Mouse (Mus musculus) spleen, embryonic (tissue): ENCODE results near the gene Dcaf8.
"Not testable (repeated sequence)": the region's sequence is repeated elsewhere in the genome, so short reads cannot be mapped to it uniquely, and the experiment has no call there.

ENCODE experiments used
- CTCF ChIA-PET: fragments of 350-600 bp; sonication (Branson Sonifier 250); formaldehyde crosslinking; loops from one replicate; lab custom pipeline; 2022; lab: Charles Lee

Dcaf8 gene

DNA sequence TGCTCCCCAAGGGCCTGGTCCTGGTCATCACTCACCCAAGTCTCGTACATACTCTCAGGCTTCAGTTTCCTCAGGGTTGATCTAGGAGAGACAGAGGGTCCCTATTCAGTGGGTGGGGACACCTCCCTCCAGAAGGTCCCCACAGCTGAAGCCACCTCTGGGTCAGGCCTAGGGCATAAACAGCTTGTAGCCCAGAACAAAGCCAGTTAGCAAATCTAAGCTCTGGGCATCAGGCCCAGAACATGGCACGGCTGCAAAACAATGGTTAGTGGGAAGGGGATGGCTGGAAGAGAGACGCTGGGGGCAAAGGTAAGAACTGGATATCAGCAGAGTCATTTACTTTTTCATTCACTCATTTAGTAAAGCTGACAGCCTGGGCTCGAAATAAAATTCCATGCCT is 65.9 kb downstream of the Dcaf8 start:
- CTCF ChIA-PET: interaction anchor here (0.6 kb wide), 1 partner anchor 71 kb away, joined by 3 read pairs; no protein-coding TSS in a partner anchor

DNA sequence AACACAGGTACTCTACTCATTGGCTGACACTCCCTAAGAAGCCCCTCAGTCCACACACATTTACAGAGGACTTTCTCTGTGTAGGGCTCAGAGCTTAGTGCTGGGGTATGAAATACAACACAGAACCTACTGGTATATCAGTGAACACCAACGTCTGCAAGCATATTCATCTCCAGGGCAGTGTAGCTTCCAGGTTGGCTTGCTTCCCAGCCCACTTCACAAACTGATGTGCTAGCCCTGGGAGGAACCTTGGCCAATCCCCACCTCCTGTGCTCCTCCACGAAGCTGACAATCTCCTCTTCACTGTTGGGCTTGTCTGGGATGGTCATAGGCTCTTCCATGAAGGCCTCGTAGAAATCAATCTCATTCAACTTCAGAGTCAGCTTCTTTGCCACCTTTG is 66.9 kb downstream of the Dcaf8 start:
- CTCF ChIA-PET: no interaction called here

DNA sequence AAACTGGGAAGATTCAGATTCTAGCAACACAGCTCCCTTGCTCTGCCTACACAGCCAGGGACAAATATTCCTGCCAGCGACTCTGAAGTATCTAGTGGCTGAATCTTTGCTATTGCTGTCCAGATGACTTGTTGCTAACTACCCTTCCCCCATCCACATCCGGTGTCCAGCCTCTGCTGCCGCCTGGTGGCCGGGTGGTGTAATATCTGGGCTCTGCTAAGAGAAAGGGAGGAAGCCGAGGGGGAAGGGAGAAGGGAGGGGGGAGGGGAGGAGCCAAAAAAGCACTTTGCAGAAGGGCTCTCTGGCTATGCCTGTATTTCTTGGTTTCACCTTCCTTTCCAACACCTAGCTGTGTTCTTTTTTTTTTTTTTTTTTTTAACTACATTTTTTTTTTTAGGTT is 69.3 kb downstream of the Dcaf8 start:
- CTCF ChIA-PET: interaction anchor here (0.7 to 1.4 kb wide), 3 partner anchors 32 to 56 kb away, joined by 4 to 13 read pairs (median 4); no protein-coding TSS in a partner anchor

DNA sequence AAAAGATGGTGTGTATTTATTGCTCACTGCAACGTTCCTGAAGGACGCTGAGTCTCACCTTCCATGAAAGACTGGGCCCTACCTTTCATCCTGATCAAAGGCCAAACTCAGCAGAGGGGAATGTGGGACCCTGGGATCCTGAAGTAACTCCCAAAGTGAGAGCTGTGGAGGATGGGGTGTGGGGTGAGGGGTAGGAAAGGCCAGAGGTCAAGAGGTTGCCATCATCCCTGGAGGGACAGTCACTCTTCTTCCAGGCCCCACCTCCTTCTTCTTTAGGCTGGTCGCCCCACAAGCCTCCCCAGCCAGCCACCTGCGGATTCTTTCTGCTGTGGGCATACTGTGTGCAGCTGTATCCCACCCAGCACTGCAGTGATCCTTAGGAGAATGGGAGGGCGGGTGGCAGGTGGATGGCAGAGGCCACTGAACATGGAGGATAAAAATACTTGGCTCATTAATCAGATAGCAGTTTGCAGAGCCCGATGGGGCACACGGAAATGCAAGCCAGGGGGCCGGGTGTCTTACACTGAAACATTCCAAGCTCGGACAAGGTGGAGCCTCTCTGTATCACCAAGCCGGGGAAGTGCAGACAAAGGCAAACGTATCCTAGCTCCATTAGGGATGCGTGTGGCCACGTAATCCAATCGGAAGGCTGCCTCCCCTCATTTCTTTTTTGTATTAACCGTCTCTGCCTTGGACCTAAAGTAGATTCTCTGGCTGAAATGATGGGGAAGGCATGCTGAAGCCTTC is 70.5 kb downstream of the Dcaf8 start:
- CTCF ChIA-PET: interaction anchor here (0.6 kb wide), 2 partner anchors 75 to 485 kb away, joined by 3 read pairs; no protein-coding TSS in a partner anchor

DNA sequence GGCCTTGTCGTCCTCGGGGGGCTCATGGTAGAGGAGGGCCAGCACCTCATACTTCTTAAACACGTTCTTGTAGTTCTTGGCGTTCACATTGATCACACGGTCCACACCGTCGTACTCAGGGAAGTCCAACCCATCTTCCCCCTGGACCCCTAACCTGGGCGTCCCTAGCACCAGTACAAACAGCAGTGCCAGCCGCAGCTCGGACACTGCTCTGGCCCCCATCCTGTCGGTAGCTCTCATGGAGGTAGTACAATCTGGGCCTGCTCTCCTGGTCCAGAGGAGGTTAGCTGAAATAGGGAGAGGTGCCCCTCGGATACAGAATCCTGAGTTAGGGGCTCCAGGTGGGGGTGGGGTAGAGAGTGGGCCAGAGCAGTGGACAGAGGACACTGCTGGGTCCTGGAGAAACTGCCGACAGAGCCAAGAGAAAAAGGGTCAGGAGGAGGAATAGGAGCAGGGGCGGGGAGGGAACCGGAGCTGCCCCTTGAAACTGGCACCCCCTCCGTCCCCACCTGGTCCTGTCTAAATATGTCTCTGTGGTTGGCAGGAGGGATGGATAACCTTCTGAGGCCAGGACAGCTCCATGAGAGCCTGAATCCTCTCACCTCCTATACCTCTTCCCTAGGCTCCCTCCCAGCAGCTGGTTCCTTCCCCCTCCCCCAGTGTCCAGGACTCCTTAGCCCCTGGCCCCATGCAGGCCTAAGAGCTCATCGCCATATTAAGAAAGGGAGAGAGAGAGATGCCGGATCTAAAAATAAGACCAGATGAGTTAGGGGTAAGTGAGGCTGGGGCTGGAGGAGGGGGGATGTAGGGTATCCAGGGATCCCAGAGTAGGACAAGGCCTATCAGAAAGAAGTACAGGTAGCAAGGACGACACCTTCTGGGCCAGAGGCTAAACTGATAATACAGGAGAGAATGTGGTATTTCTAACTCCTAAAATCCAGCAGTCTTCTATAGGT is 71.8 kb downstream of the Dcaf8 start, which contains the start of gene Casq1:
Casq1 (minus strand) TSS at position 418 of the 956 bp plus-strand sequence.
- CTCF ChIA-PET: interaction anchor here (0.6 kb wide), 1 partner anchor 53 kb away, joined by 5 read pairs; no protein-coding TSS in a partner anchor

DNA sequence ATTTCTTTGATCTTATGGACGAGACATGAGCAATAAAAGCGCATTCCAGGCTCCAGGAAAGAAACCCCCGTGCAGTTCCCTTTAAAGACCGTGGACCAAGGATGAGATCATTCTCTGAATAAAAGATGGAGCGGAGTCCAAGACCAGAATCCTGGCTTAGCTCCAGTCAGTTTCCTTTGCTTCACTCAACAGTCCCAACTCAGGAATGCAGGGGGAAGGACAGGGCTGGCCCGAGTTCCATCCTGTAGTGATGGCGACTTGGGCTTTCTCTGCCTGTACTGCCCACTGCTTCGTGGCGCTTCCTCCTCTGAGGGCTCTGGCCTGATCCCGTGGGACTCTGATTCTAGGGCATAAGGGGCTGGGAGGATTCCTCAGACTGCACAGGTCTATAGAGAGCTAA is 72.5 kb downstream of the Dcaf8 start:
- CTCF ChIA-PET: interaction anchor here (0.6 kb wide), 1 partner anchor 71 kb away, joined by 5 read pairs; no protein-coding TSS in a partner anchor

DNA sequence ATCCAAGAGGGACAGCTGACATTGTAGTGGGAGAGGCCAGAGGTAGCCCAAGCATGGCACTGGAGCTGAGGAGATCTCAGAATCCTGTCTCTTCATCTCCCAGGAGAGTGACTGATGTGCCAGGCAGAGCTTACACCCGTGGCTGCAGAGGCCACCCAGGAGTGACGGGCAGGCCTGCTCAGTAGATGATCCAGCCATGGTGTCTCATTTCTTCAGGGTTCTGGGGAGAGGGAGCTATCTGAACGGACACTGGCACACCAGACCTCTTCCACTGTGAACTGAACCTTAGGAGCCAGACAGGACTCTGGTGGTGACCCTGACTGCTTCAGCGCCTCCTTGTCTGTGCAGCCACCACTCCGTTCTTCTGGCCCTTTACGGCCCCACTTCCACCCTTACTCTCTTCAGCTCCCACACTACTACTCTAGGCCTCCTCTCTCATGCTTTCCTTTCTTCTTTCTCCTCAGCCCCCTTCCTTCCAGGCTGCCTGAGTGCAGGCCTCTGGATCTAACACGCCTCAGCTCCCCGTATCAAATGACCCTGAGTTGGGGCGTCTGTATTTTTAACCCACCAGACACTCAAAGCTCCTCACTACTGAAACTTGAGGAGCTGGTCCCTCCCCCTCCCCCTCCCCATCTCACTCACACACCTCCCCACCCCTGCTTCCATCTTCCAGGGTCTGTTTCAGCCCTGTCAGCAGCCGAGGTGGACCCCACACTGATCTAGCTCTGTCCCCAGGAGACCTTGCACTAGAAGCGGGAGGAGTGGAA is 73.6 kb downstream of the Dcaf8 start:
- CTCF ChIA-PET: no interaction called here

DNA sequence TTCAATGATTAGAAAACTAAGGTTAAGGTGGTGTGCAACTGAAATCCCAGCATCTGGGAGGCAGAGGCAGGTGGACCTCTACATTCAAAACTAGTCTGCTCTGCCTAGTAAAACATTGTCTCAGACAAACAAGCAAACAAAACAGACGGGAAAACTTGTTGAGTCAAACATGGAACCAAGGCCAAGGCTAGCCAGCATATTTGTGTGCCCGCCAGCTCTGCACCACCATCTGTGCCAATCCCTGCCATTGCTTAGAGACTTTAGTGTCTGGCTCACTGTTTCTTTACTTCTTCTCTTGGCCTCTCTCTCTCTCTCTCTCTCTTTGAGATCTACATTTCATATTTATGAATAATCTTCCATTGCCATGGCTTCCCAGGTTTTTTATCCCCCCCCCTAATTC is 80.3 kb downstream of the Dcaf8 start:
- CTCF ChIA-PET: no interaction called here

DNA sequence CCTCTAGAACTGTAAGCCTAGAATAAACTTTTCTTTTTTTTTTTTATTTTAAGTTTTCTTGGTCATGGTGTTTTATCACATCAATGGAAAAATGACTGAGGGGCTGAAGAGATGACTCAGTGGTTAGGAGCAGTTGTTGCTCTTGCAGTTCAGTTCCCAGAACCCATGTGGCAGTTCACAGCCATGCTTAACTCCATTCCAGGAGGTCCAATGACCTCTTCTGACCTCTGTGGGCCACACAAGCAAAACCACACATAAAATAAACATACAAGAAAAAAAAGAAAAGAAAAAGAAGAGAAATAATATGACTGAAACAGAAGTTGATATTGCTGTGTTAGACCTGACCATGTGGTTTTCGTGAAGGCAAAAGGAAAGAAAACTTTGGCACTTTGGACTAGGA is 81.3 kb downstream of the Dcaf8 start:
- CTCF ChIA-PET: no interaction called here

DNA sequence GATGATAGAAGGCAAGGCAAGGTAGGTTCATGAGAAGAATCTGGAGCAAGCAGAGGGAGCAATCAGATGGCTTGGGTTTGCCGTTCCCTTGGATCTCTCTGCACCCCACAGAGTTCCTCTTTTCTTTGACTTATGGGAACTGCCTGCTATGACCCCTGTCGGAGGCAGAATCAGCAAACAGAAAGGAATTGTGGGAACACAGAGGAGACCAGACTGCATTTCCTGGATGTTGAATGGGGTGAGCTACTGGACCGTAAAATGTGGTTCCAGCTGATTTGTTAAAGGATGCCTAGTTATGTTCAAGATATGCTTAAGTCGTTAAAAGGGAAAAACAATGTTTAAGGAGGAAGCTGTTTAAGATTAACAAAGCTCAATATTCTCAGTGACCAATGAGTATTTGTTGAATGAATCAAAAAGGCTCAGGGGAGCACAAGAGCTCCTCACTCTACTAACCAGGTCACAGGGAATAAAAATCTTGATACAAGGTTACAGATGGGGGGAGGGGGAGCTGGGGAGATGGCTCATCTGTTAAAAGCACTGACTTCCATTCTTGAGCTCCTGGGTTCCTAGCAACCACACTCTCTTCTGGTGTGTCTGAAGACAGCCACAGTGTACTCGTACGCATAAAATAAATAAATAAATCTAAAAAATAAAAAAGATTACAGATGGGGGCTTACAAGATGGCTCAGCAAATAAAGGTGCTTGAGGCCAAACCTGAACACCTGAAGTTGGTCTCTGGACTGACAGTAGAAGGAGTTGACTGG is 93.2 kb downstream of the Dcaf8 start:
- CTCF ChIA-PET: interaction anchor here (0.6 kb wide), 1 partner anchor 71 kb away, joined by 12 read pairs; no protein-coding TSS in a partner anchor

DNA sequence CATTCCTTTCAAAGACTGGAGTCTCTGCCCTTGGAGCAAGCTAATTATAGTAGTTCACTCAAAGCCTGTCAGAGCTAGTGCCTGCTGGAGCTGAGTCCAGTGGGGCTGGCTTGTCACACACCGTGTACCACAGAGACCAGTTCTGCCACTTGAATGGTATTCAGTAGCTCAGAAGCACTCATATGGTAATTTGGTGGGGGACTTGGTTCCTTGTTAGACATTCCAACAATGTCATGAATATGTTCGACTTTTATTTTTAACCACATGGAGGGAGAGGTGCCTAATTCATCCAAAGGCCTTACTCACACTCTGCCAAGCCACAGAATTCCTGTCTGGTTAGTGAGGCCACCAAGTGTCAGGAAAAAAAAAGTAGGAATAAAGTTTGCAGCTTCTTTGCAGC is 94.5 kb downstream of the Dcaf8 start:
- CTCF ChIA-PET: no interaction called here

DNA sequence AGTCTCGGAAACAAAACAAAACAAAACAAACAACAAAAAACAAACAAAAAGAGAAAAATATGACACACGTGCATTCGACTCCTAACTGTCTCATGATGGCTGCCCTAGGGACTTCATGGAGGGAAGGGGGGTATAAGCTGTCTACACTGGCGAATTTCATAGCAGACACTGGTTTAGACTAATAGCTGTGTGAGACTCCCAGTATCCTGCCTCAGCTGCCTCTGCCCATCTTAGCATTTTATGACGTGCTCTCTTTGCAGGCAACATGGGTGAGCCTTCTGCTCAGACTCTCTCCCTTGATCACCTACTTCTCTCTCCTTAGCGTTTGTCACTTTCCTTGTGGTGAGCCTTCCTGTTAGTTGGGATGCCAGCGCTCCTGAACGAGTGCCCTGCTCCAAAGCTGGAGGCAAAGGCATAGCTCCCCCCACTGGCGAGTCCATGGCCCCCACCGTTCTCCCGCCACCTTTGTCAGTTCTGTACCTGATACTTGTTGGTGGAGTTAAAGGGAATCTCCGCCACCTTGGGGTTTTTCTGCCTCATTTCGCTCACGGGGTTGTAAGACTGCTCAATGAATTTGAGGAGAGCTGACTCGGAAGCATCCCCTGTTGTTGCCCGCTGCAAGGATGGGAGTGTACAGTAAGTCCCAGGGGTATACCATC is 95.8 kb downstream of the Dcaf8 start:
- CTCF ChIA-PET: no interaction called here

DNA sequence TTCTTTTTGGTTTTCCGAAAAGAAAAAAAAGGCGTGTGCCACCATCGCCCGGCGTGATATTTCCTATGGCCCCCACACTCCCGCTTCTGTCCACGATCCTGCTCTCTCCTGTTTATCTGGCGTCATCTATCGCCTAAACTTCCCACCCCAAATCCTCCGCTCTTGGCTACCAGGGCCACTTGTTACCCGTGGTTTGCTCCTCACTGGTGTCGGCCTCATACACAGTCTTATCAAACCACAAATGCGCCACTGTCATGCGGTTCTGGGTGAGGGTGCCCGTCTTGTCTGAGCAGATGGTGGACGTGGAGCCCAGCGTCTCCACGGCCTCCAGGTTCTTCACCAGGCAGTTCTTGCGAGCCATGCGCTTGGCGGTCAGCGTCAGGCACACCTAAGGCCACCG is 96.8 kb downstream of the Dcaf8 start:
- CTCF ChIA-PET: not testable (repeated sequence)
